Mouse (Mus musculus) lung, embryonic 14.5 days (tissue): ENCODE measurements around the gene Msmo1. TPM values are rescaled to one million over a fixed set of nuclear protein-coding genes. Genes with fewer than 3 reads are reported as not detected.

Source experiments
- ATAC-seq: fragments of 200-750 bp; cut with Nextera tagmentation; 2 replicates; pipeline ENCODE4 v1.8.0; 2017; ENCODE audit warnings: mild to moderate bottlenecking, moderate TSS enrichment, moderate library complexity; ENCODE audit not compliant: insufficient read depth
- DNase-seq: peaks from one replicate; pipeline ENCODE4 v3.0.0-alpha.2; 2015
- H3K27ac ChIP-seq: fragments of 300-500 bp; sonication (generic); 2 replicates; pipeline ENCODE4 v1.5.1; 2014; ENCODE audit warnings: low read depth, mild to moderate bottlenecking, moderate library complexity
- H3K27me3 ChIP-seq: fragments of 300-500 bp; sonication (generic); 2 replicates; pipeline ENCODE4 v1.6.1; 2014; ENCODE audit warnings: low read length, control low read depth; ENCODE audit not compliant: insufficient read depth
- H3K36me3 ChIP-seq: fragments of 300-500 bp; sonication (generic); 2 replicates; pipeline ENCODE4 v1.6.1; 2014; ENCODE audit warnings: control low read depth; ENCODE audit not compliant: insufficient read depth
- H3K4me1 ChIP-seq: fragments of 300-500 bp; sonication (generic); 2 replicates; pipeline ENCODE4 v1.6.1; 2014; ENCODE audit warnings: antibody characterized with exemption, control low read depth; ENCODE audit not compliant: insufficient read depth
- H3K4me2 ChIP-seq: fragments of 300-500 bp; sonication (generic); 2 replicates; pipeline ENCODE4 v1.6.1; 2014; ENCODE audit warnings: mild to moderate bottlenecking
- H3K4me3 ChIP-seq: fragments of 300-500 bp; sonication (generic); 2 replicates; pipeline ENCODE4 v1.5.1; 2014; ENCODE audit warnings: low read depth, low read length
- H3K9ac ChIP-seq: fragments of 300-500 bp; sonication (generic); 2 replicates; pipeline ENCODE4 v1.6.1; 2014
- H3K9me3 ChIP-seq: fragments of 300-500 bp; sonication (generic); 2 replicates; pipeline ENCODE4 v1.6.1; 2016; ENCODE audit warnings: low read depth, low read length, control low read depth
- CTCF ChIP-seq: IDR thresholded peaks from 2 replicates; pipeline ENCODE4 v1.5.1; 2016; ENCODE audit warnings: antibody characterized with exemption, low read depth
- WGBS: fragments of 180-500 bp; shearing (Covaris S2); extraction: QIAGEN DNeasy Blood & Tissue Kit; methylation state at CpG from one replicate; pipeline ENCODE4 v1.1.7; 2014; 5-methylcytosine and 5-hydroxymethylcytosine counted together
- polyA plus RNA-seq: library from polyadenylated mRNA; unstranded; fragments of >200 nt; fragmentation: Nextera tagmentation; extraction: Ambion mirVana; gene quantifications from 2 replicates; pipeline ENCODE4 v1.2.1, GENCODE M21; 2014

The Msmo1 gene
- polyA plus RNA-seq, 1 experiment from 2014 or later: 76.5 TPM

DNA sequence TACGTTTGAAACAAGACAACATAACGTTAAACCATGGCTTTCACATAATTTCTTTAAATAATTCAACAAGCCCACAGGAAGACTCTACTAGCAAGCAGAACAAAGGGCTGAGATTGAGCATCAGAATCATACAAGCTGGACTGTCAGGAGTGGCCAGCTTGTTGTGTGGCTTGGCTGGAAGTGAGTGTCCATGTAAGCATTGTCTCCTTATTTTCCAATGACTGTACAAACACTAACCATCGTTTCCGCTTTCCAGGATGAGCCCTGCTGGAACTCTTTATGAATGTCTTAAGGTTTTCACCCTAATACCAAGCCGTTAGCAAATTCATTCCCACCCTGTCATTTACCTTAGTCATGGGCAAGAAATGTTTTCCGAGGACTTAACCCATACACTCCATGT is 42.7 kb downstream of the Msmo1 start:
- H3K4me3 ChIP-seq: no peak overlapping the region
- DNase-seq (no peak), ATAC-seq (no peak)
- peaks cover 7% of the 10 kb centered on the region; the same call in 1 of the 2 replicates for H3K27me3 ChIP-seq
- 83% methylated on average over 6 of the region's 6 CpGs for WGBS
- no peaks in the 10 kb centered on the region for H3K36me3 ChIP-seq
- TF ChIP-seq CTCF: no peak
- no peaks in the 10 kb centered on the region for H3K9me3 ChIP-seq
- no peak overlapping the region for H3K27ac ChIP-seq
- no peak overlapping the region for H3K4me2 ChIP-seq
- no peak overlapping the region for H3K9ac ChIP-seq
- H3K4me1 ChIP-seq: no peaks in the 10 kb centered on the region

DNA sequence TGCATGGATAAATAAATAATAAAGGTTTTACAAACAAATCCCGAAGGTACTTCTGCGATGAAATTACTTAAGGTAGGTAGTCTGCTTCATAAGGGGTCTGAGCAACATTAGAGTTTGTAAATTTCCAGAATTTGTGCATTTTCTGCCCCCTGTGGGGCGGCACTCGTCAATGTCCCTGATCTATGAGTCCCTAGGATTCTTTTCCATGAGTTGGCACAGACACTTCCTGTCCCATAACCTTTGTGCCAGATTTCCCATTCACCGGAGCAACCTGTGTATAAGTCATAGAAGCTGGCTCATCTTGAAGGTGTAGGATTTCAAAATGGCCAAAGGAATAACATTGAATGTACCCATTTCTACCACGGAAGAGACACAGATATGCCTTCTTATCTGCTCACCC is 43.3 kb downstream of the Msmo1 start:
- H3K4me2 ChIP-seq: no peak overlapping the region
- DNase-seq (no peak), ATAC-seq (no peak)
- no peak overlapping the region for H3K9ac ChIP-seq
- TF ChIP-seq CTCF: no peak
- H3K4me3 ChIP-seq: no peak overlapping the region
- 73% methylated on average over 6 of the region's 6 CpGs for WGBS
- H3K4me1 ChIP-seq: no peaks in the 10 kb centered on the region
- H3K36me3 ChIP-seq: no peaks in the 10 kb centered on the region
- H3K9me3 ChIP-seq: no peaks in the 10 kb centered on the region
- H3K27ac ChIP-seq: no peak overlapping the region
- peaks cover 7% of the 10 kb centered on the region; the same call in 1 of the 2 replicates for H3K27me3 ChIP-seq

DNA sequence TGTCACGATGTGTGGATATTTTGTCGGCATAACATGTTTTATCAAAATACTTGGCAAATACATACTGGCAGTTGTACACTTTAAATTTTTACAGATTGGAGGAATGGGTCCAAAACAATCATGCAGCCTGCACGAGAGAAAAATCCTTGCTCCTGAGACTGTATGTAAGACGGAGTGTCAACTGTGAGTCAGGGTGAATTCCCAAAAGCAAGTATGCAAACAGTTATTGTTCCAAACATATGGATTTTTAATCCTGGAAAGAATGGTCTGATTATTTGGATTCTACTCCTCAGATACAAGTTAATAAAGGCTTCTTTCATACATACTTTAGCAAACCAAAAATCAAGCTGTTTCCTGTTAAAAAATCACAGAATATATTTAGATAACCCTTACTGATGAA is 44.9 kb downstream of the Msmo1 start:
- peaks cover 7% of the 10 kb centered on the region; the same call in 1 of the 2 replicates for H3K27me3 ChIP-seq
- H3K4me2 ChIP-seq: no peak overlapping the region
- no peak overlapping the region for H3K9ac ChIP-seq
- TF ChIP-seq CTCF: no peak
- WGBS: 71% methylated on average over 4 of the region's 4 CpGs
- H3K4me1 ChIP-seq: no peaks in the 10 kb centered on the region
- ATAC-seq (no peak), DNase-seq (no peak)
- H3K27ac ChIP-seq: no peak overlapping the region
- H3K36me3 ChIP-seq: no peaks in the 10 kb centered on the region
- H3K4me3 ChIP-seq: no peak overlapping the region
- no peaks in the 10 kb centered on the region for H3K9me3 ChIP-seq

DNA sequence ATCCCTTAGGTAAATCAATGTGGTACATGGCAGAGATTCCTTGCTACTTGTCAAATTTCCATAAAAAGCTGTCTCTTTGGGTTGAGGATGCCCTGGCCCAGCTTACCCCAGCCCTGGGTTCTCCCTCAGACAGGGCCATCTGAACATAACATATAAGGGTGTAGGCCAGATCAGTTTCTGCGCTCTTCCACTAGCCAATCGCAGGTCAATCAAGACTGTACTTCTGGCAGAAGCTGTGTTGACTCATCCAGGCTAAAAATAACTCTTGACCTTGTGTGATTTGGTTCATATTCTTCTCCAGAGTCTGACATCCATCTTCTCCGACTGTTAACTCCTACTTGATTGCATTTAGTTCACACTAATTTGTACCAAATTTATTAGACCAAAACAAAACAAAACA is 45.4 kb downstream of the Msmo1 start:
- WGBS: 66% methylated on average over 3 of the region's 3 CpGs

DNA sequence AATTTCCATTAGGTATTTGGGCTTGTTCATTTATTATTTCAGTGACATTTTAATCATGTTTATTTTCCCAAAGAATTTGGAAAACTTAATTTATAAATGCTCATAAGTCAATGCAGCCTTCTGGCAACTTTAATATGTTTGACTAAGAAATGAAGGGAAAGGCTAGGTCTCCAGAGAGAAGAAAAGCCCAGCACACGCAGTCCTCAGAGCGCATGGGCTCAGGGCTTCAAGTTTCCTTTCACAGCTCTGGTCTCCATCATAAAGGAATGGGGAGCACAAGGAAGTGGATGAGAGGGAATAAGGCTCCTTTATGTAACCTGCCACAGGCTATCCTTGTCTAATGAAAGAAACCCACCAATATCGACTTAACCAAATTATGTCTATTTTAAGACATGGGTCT is 51.1 kb downstream of the Msmo1 start:
- Histone ChIP-seq H3K9me3 (no peaks in the 10 kb centered on the region), H3K4me3 (no peak overlapping the region), H3K4me2 (no peak overlapping the region), H3K36me3 (no peaks in the 10 kb centered on the region), H3K9ac (no peak overlapping the region), H3K27me3 (no peaks in the 10 kb centered on the region), H3K27ac (no peak overlapping the region), H3K4me1 (no peaks in the 10 kb centered on the region)
- TF ChIP-seq CTCF: no peak
- ATAC-seq (no peak), DNase-seq (no peak)
- WGBS: 74% methylated on average over 3 of the region's 3 CpGs

More for the DNA sequence above, 45.4 kb downstream of the Msmo1 start:
- Histone ChIP-seq H3K9ac (no peak overlapping the region), H3K4me1 (no peaks in the 10 kb centered on the region), H3K27me3 (0 out of 2 replicates have a peak, but pooled peaks cover under 1% of the 10 kb centered on the region), H3K4me3 (no peak overlapping the region), H3K27ac (no peak overlapping the region), H3K4me2 (no peak overlapping the region), H3K9me3 (no peaks in the 10 kb centered on the region), H3K36me3 (no peaks in the 10 kb centered on the region)
- TF ChIP-seq CTCF: no peak
- DNase-seq: peak; percentile 14
- no peak for ATAC-seq

DNA sequence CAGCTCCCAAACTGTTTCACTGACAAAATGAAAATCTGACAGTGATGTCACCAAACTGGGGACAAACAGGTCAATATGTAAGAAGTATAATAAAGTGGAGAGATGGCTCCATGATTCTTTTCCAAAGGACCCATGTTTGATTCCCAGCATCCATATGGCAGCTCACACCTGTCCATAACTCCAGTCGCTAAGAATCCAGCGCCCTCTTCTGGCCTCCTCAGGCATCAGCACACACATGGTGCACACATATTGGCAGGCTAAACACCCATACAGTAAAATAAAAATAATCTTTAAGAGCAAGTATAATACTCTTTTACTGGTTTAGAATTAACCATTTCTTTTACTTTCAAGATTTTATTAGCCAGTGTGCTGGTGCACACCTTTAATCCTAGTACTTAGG is 57.2 kb downstream of the Msmo1 start:
- Histone ChIP-seq H3K9me3 (no peaks in the 10 kb centered on the region), H3K4me3 (no peak overlapping the region), H3K4me2 (no peak overlapping the region), H3K4me1 (no peaks in the 10 kb centered on the region), H3K27ac (no peak overlapping the region), H3K9ac (no peak overlapping the region), H3K36me3 (no peaks in the 10 kb centered on the region), H3K27me3 (no peaks in the 10 kb centered on the region)
- TF ChIP-seq CTCF: no peak
- ATAC-seq (no peak), DNase-seq (no peak)
- WGBS: 85% methylated on average over 2 of the region's 2 CpGs

DNA sequence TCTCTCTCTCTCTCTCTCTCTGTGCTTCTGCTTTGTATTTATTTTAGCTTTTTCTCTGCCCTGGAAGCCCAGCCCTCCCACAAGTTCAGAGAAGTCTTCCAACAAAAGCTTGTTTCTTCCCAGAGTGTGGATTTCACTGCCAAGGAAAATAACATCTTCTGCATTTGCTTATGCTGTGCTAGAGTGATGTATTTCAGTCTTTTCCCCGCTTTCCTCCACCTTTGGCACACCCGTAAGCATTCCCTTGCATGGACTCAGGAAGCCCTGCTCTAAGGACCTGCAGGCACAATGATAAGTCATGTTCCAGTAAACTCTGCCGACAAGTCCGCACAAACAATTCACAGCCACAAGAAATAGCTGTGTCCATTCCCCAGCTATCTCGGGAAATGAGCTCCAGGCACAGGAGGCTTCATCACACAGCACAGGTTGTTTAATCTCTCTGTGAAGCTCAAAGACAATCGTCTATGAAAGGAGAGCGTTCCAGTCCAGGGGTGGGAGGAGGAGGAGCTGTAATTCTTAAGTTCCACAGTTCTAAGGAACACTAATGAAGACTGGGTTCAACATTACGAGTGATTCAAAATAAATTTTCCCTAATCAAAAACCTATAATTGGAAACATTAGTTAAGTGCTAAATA is 58.5 kb downstream of the Msmo1 start:
- no peak overlapping the region for H3K4me2 ChIP-seq
- H3K4me1 ChIP-seq: no peaks in the 10 kb centered on the region
- no peak for TF ChIP-seq CTCF
- no peak for DNase-seq
- 31% methylated on average over 8 of the region's 8 CpGs for WGBS
- no peaks in the 10 kb centered on the region for H3K9me3 ChIP-seq
- no peaks in the 10 kb centered on the region for H3K36me3 ChIP-seq
- no peak overlapping the region for H3K27ac ChIP-seq
- peak; percentile 65; the same call in 1 of the 2 replicates for ATAC-seq
- no peaks in the 10 kb centered on the region for H3K27me3 ChIP-seq
- H3K9ac ChIP-seq: no peak overlapping the region
- no peak overlapping the region for H3K4me3 ChIP-seq
